Mouse (Mus musculus) midbrain, postnatal 0 days (tissue): ENCODE measurements around the gene Hint1. TPM values are rescaled to one million over a fixed set of nuclear protein-coding genes. Genes with fewer than 3 reads are reported as not detected.
A peak's percentile ranks its signal among the peaks of the same experiment; 100 is the strongest.

ENCODE experiments used
- ATAC-seq: fragments of 200-750 bp; cut with Nextera tagmentation; 2 replicates; pipeline ENCODE4 v1.8.0; 2017; ENCODE audit warnings: moderate number of reproducible peaks, mild to moderate bottlenecking, moderate TSS enrichment, moderate library complexity; ENCODE audit not compliant: low FRiP score
- DNase-seq: peaks from one replicate; pipeline ENCODE4 v3.0.0-alpha.2; 2015; ENCODE audit warnings: low spot score
- H3K27ac ChIP-seq: fragments of 300-500 bp; sonication (generic); 2 replicates; pipeline ENCODE4 v1.5.1; 2014; ENCODE audit warnings: low read depth, mild to moderate bottlenecking, low read length, mixed read lengths
- H3K27me3 ChIP-seq: fragments of 300-500 bp; sonication (generic); 2 replicates; pipeline ENCODE4 v1.6.1; 2014; ENCODE audit warnings: low read length, control low read depth, mixed read lengths; ENCODE audit not compliant: insufficient read depth
- H3K36me3 ChIP-seq: fragments of 300-500 bp; sonication (generic); 2 replicates; pipeline ENCODE4 v1.6.1; 2014; ENCODE audit warnings: low read length, control low read depth, mixed read lengths; ENCODE audit not compliant: insufficient read depth
- H3K4me1 ChIP-seq: fragments of 300-500 bp; sonication (generic); 2 replicates; pipeline ENCODE4 v1.6.1; 2014; ENCODE audit warnings: mild to moderate bottlenecking, control low read depth, antibody characterized with exemption, low read length, mixed read lengths; ENCODE audit not compliant: insufficient read depth
- H3K4me2 ChIP-seq: fragments of 300-500 bp; sonication (generic); 2 replicates; pipeline ENCODE4 v1.6.1; 2014; ENCODE audit warnings: low read depth, mild to moderate bottlenecking, low read length, mixed read lengths; ENCODE audit not compliant: poor library complexity, severe bottlenecking
- H3K4me3 ChIP-seq: fragments of 300-500 bp; sonication (generic); 2 replicates; pipeline ENCODE4 v1.5.1; 2014; ENCODE audit warnings: low read depth, mild to moderate bottlenecking, low read length, moderate library complexity
- H3K9ac ChIP-seq: fragments of 300-500 bp; sonication (generic); replicated peaks from 2 replicates; pipeline ENCODE4 v1.6.1; 2014; ENCODE audit warnings: mild to moderate bottlenecking, low read length, moderate library complexity, mixed read lengths; ENCODE audit not compliant: poor library complexity, severe bottlenecking
- H3K9me3 ChIP-seq: fragments of 300-500 bp; sonication (generic); 2 replicates; pipeline ENCODE4 v1.6.1; 2016; ENCODE audit warnings: low read length, control low read depth
- CTCF ChIP-seq: IDR thresholded peaks from 2 replicates; pipeline ENCODE4 v1.5.1; 2016; ENCODE audit warnings: antibody characterized with exemption, mild to moderate bottlenecking
- WGBS: fragments of 180-500 bp; shearing (Covaris S2); extraction: QIAGEN DNeasy Blood & Tissue Kit; methylation state at CpG from one replicate; pipeline ENCODE4 v1.1.7; 2014; 5-methylcytosine and 5-hydroxymethylcytosine counted together
- polyA plus RNA-seq: library from polyadenylated mRNA; unstranded; fragments of >200 nt; fragmentation: Nextera tagmentation; extraction: Ambion mirVana; gene quantifications from 2 replicates; pipeline ENCODE4 v1.2.1, GENCODE M21; 2015
- total RNA-seq: library from RNA; depleted of rRNA; stranded (reverse); fragments of >200 nt; gene quantifications from 2 replicates; pipeline ENCODE4 v1.2.3, GENCODE M21; 2014; rRNA removed

The Hint1 gene
- 475 and 586 TPM in 2 replicates for total RNA-seq
- 1,006 and 1,130 TPM in 2 replicates for polyA plus RNA-seq

- Histone ChIP-seq H3K9me3 (no peaks in the 10 kb centered on the region), H3K36me3 (peaks cover 10% of the 10 kb centered on the region), H3K4me2 (peak within 1 kb of the TSS; percentile 53), H3K4me3 (peak within 1 kb of the TSS; percentile 92), H3K9ac (peak within 1 kb of the TSS; percentile 98), H3K27ac (peak within 1 kb of the TSS; percentile 89), H3K27me3 (no peaks in the 10 kb centered on the region), H3K4me1 (peaks cover 8% of the 10 kb centered on the region; the same call in 1 of the 2 replicates)
- WGBS, result under 1% methylated on average over 94 of the region's 107 CpGs
- ATAC-seq (peak; percentile 84), DNase-seq (peak; percentile 95)
- TF ChIP-seq CTCF, result peak; percentile 44
Observed at GRCm38 (mm10) chr11:54866119-54867048, at the start of gene Hint1. Hint1 (plus strand) TSS chr11:54866383.

GRCm38 (mm10) chr11:54817449-54817848 lies 48.7 kb upstream of the Hint1 start:
- ATAC-seq, result no peak
- no peak overlapping the region for H3K4me3 ChIP-seq
- peak; percentile 46 for DNase-seq
- H3K27me3 ChIP-seq, result no peaks in the 10 kb centered on the region
- no peak overlapping the region for H3K27ac ChIP-seq
- H3K9ac ChIP-seq, result no peak overlapping the region
- TF ChIP-seq CTCF, result no peak
- WGBS, result 43% methylated on average over 4 of the region's 4 CpGs
- no peaks in the 10 kb centered on the region for H3K36me3 ChIP-seq
- no peaks in the 10 kb centered on the region for H3K9me3 ChIP-seq
- H3K4me2 ChIP-seq, result no peak overlapping the region
- H3K4me1 ChIP-seq, result 0 out of 2 replicates have a peak, but pooled peaks cover 3% of the 10 kb centered on the region

- no peak overlapping the region for H3K27ac ChIP-seq
- H3K4me2 ChIP-seq, result no peak overlapping the region
Observed at GRCm38 (mm10) chr11:54819489-54819888, 46.7 kb upstream of the Hint1 start.

GRCm38 (mm10) chr11:54823467-54823866 lies 42.7 kb upstream of the Hint1 start:
- H3K4me1 ChIP-seq, result no peaks in the 10 kb centered on the region
- H3K36me3 ChIP-seq, result no peaks in the 10 kb centered on the region
- H3K27ac ChIP-seq, result no peak overlapping the region
- TF ChIP-seq CTCF, result no peak
- 90% methylated on average over 4 of the region's 4 CpGs for WGBS
- DNase-seq (no peak), ATAC-seq (no peak)
- no peak overlapping the region for H3K4me2 ChIP-seq
- H3K9me3 ChIP-seq, result no peaks in the 10 kb centered on the region
- 0 out of 2 replicates have a peak overlapping the region, but pooled peaks have one; percentile 8 for H3K9ac ChIP-seq
- no peak overlapping the region for H3K4me3 ChIP-seq
- H3K27me3 ChIP-seq, result no peaks in the 10 kb centered on the region

More at GRCm38 (mm10) chr11:54819489-54819888, 46.7 kb upstream of the Hint1 start:
- Histone ChIP-seq H3K36me3 (no peaks in the 10 kb centered on the region), H3K27me3 (no peaks in the 10 kb centered on the region), H3K4me3 (no peak overlapping the region), H3K4me1 (no peaks in the 10 kb centered on the region), H3K9me3 (no peaks in the 10 kb centered on the region), H3K9ac (no peak overlapping the region)
- 72% methylated on average over 7 of the region's 7 CpGs for WGBS
- ATAC-seq (no peak), DNase-seq (no peak)
- TF ChIP-seq CTCF, result no peak

GRCm38 (mm10) chr11:54825774-54826173 lies 40.4 kb upstream of the Hint1 start:
- ATAC-seq (no peak), DNase-seq (no peak)
- 84% methylated on average over 4 of the region's 4 CpGs for WGBS
- peak; percentile 28 for TF ChIP-seq CTCF
- Histone ChIP-seq H3K9me3 (no peaks in the 10 kb centered on the region), H3K36me3 (no peaks in the 10 kb centered on the region), H3K27ac (no peak overlapping the region), H3K9ac (no peak overlapping the region), H3K4me1 (no peaks in the 10 kb centered on the region), H3K27me3 (no peaks in the 10 kb centered on the region), H3K4me3 (no peak overlapping the region), H3K4me2 (no peak overlapping the region)

GRCm38 (mm10) chr11:54826819-54827218 lies 39.4 kb upstream of the Hint1 start:
- Histone ChIP-seq H3K27me3 (no peaks in the 10 kb centered on the region), H3K9ac (no peak overlapping the region), H3K9me3 (no peaks in the 10 kb centered on the region), H3K4me2 (no peak overlapping the region), H3K27ac (no peak overlapping the region), H3K4me3 (no peak overlapping the region), H3K4me1 (no peaks in the 10 kb centered on the region), H3K36me3 (no peaks in the 10 kb centered on the region)
- no peak for TF ChIP-seq CTCF
- DNase-seq (no peak), ATAC-seq (no peak)
- 84% methylated on average over 8 of the region's 8 CpGs for WGBS
